Mouse (Mus musculus): ENCODE results near the gene Pcca.

The Pcca gene

GRCm38 (mm10) chr14:122912812-122913498 is 378.8 kb downstream of the Pcca start:
- TF ChIP-seq GATA4 (IDR thresholded peaks at IDR 0.05; ENCODE audit: insufficient replicate concordance, low read length): no peak

GRCm38 (mm10) chr14:122913657-122914056 is 379.5 kb downstream of the Pcca start, which contains the start of gene Ggact:
Ggact (minus strand) TSS chr14:122913757.
- TF ChIP-seq GATA4 (IDR thresholded peaks at IDR 0.05; ENCODE audit: insufficient replicate concordance, low read length): no peak

- TF ChIP-seq GATA4 (IDR thresholded peaks at IDR 0.05; ENCODE audit: insufficient replicate concordance, low read length): no peak
Observed at GRCm38 (mm10) chr14:122917676-122918075, 383.6 kb downstream of the Pcca start.

- TF ChIP-seq GATA4 (IDR thresholded peaks at IDR 0.05; ENCODE audit: insufficient replicate concordance, low read length): no peak
Observed at GRCm38 (mm10) chr14:122920011-122920410, 385.9 kb downstream of the Pcca start.

GRCm38 (mm10) chr14:122936460-122936859 is 402.3 kb downstream of the Pcca start:
- TF ChIP-seq GATA4 (IDR thresholded peaks at IDR 0.05; ENCODE audit: insufficient replicate concordance, low read length): no peak

All from liver, adult (tissue).